Mouse (Mus musculus): ENCODE measurements around the gene Rpl36-ps4.

DNA sequence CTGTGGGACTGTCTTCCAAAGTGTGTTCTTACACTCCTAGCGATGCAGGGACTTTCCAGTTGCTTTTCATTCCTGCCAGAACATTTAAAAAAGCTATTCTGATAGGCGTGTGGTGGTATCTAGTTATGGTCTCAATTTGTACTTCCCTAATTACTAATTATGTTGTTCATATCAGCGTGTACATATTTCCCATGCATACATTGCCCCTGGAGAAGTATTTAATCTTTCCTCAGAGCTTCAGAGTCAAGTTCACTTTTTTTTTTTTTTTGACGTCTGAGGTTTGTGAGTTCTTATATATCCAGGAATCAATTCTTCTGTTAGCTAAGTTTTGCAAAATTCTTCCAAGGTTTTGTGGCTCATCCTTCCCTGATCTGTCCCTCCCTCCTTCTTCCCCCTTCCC is 15.4 kb downstream of the Rpl36-ps4 start:
- TF ChIP-seq POLR2A (IDR thresholded peaks at IDR 0.05; ENCODE audit: low read depth, low read length) (no peak), CTCF (IDR thresholded peaks at IDR 0.05; ENCODE audit: extremely low read depth, insufficient read length, insufficient replicate concordance, low read depth, low read length) (no peak)

All from small intestine, adult 2 months (tissue).